Mouse (Mus musculus) E14TG2a.4 (cell line): ENCODE measurements around the gene Bmp2.

ENCODE experiments used
- CTCF ChIP-seq: conservative IDR thresholded peaks from 2 replicates; pipeline ENCODE4 v1.5.1; 2014; ENCODE audit warnings: low read length
- POU5F1 ChIP-seq: IDR thresholded peaks from 2 replicates; pipeline ENCODE4 v1.6.1; 2014; ENCODE audit warnings: low read length, borderline replicate concordance

- no peak for TF ChIP-seq CTCF
- no peak for TF ChIP-seq POU5F1
Observed at GRCm38 (mm10) chr2:133552031-133552841, at the start of gene Bmp2.
